Mouse (Mus musculus) forebrain, embryonic 12.5 days (tissue): ENCODE data around the gene Socs1. TPM values are rescaled to one million over a fixed set of nuclear protein-coding genes. Genes with fewer than 3 reads are reported as not detected.

Experiments
- ATAC-seq: fragments of 200-750 bp; cut with Nextera tagmentation; 2 replicates; pipeline ENCODE4 v1.8.0; 2017; ENCODE audit warnings: moderate TSS enrichment; ENCODE audit not compliant: low FRiP score
- H3K27ac ChIP-seq: fragments of 300-500 bp; sonication (generic); 2 replicates; pipeline ENCODE4 v1.5.1; 2016; ENCODE audit warnings: mild to moderate bottlenecking
- H3K27me3 ChIP-seq: fragments of 300-500 bp; sonication (generic); 2 replicates; pipeline ENCODE4 v1.6.1; 2016; ENCODE audit warnings: mild to moderate bottlenecking
- H3K36me3 ChIP-seq: fragments of 300-500 bp; sonication (generic); replicated peaks from 2 replicates; pipeline ENCODE4 v1.6.1; 2016; ENCODE audit warnings: mild to moderate bottlenecking
- H3K4me1 ChIP-seq: fragments of 300-500 bp; sonication (generic); 2 replicates; pipeline ENCODE4 v1.6.1; 2016
- H3K4me2 ChIP-seq: fragments of 300-500 bp; sonication (generic); 2 replicates; pipeline ENCODE4 v1.6.1; 2016; ENCODE audit warnings: mild to moderate bottlenecking, moderate library complexity
- H3K4me3 ChIP-seq: fragments of 300-500 bp; sonication (generic); replicated peaks from 2 replicates; pipeline ENCODE4 v1.5.1; 2016; ENCODE audit warnings: mild to moderate bottlenecking
- H3K9ac ChIP-seq: fragments of 300-500 bp; sonication (generic); 2 replicates; pipeline ENCODE4 v1.6.1; 2016; ENCODE audit warnings: mild to moderate bottlenecking
- H3K9me3 ChIP-seq: fragments of 300-500 bp; sonication (generic); 2 replicates; pipeline ENCODE4 v1.6.1; 2016
- WGBS: fragments of 180-500 bp; shearing (Covaris S2); methylation state at CpG from one replicate; pipeline ENCODE4 v1.1.7; 2016; 5-methylcytosine and 5-hydroxymethylcytosine counted together
- polyA plus RNA-seq: library from polyadenylated mRNA; unstranded; fragments of >200 nt; fragmentation: Nextera tagmentation; extraction: Ambion mirVana; gene quantifications from 2 replicates; pipeline ENCODE4 v1.2.1, GENCODE M21; 2016

Socs1 gene
- polyA plus RNA-seq, 1 experiment from 2014 or later = 2.6 TPM

GRCm38 (mm10) chr16:10749824-10750223, 35.5 kb downstream of the Socs1 start:
- Histone ChIP-seq H3K9me3 (no peaks in the 10 kb centered on the region), H3K4me1 (no peaks in the 10 kb centered on the region), H3K27me3 (no peaks in the 10 kb centered on the region), H3K36me3 (no peaks in the 10 kb centered on the region), H3K27ac (no peak overlapping the region), H3K9ac (no peak overlapping the region), H3K4me2 (no peak overlapping the region), H3K4me3 (no peak overlapping the region)
- 70% methylated on average over 7 of the region's 7 CpGs for WGBS
- ATAC-seq = no peak

GRCm38 (mm10) chr16:10749226-10749625, 36.1 kb downstream of the Socs1 start:
- H3K36me3 ChIP-seq = no peaks in the 10 kb centered on the region
- ATAC-seq = no peak
- H3K4me3 ChIP-seq = no peak overlapping the region
- no peaks in the 10 kb centered on the region for H3K4me1 ChIP-seq
- no peaks in the 10 kb centered on the region for H3K9me3 ChIP-seq
- H3K27me3 ChIP-seq = no peaks in the 10 kb centered on the region
- 80% methylated on average over 7 of the region's 7 CpGs for WGBS
- no peak overlapping the region for H3K4me2 ChIP-seq
- H3K9ac ChIP-seq = no peak overlapping the region
- no peak overlapping the region for H3K27ac ChIP-seq

GRCm38 (mm10) chr16:10741082-10741481, 44.3 kb downstream of the Socs1 start:
- peaks cover 3% of the 10 kb centered on the region; the same call in 1 of the 2 replicates for H3K4me1 ChIP-seq

GRCm38 (mm10) chr16:10739854-10740398, 45.4 kb downstream of the Socs1 start:
- no peak overlapping the region for H3K4me3 ChIP-seq
- WGBS = 81% methylated on average over 9 of the region's 9 CpGs

More at GRCm38 (mm10) chr16:10741082-10741481, 44.3 kb downstream of the Socs1 start:
- Histone ChIP-seq H3K9me3 (no peaks in the 10 kb centered on the region), H3K36me3 (no peaks in the 10 kb centered on the region), H3K4me3 (no peak overlapping the region), H3K27ac (no peak overlapping the region), H3K4me2 (no peak overlapping the region), H3K9ac (no peak overlapping the region), H3K27me3 (no peaks in the 10 kb centered on the region)
- 91% methylated on average over 2 of the region's 2 CpGs for WGBS
- no peak for ATAC-seq

GRCm38 (mm10) chr16:10738866-10739265, 46.5 kb downstream of the Socs1 start:
- Histone ChIP-seq H3K4me1 (peaks cover 3% of the 10 kb centered on the region; the same call in 1 of the 2 replicates), H3K4me3 (no peak overlapping the region), H3K36me3 (no peaks in the 10 kb centered on the region), H3K4me2 (no peak overlapping the region), H3K9me3 (no peaks in the 10 kb centered on the region), H3K27me3 (no peaks in the 10 kb centered on the region), H3K9ac (no peak overlapping the region), H3K27ac (no peak overlapping the region)
- no peak for ATAC-seq
- WGBS = 95% methylated on average over 3 of the region's 3 CpGs

More at GRCm38 (mm10) chr16:10739854-10740398, 45.4 kb downstream of the Socs1 start:
- Histone ChIP-seq H3K4me1 (peaks cover 3% of the 10 kb centered on the region; the same call in 1 of the 2 replicates), H3K36me3 (no peaks in the 10 kb centered on the region), H3K9ac (no peak overlapping the region), H3K27ac (no peak overlapping the region), H3K4me2 (no peak overlapping the region), H3K9me3 (no peaks in the 10 kb centered on the region), H3K27me3 (no peaks in the 10 kb centered on the region)
- no peak for ATAC-seq

GRCm38 (mm10) chr16:10737571-10737970, 47.8 kb downstream of the Socs1 start:
- 65% methylated on average over 2 of the region's 2 CpGs for WGBS
- Histone ChIP-seq H3K36me3 (no peaks in the 10 kb centered on the region), H3K4me2 (no peak overlapping the region), H3K9ac (no peak overlapping the region), H3K27me3 (no peaks in the 10 kb centered on the region), H3K4me3 (no peak overlapping the region), H3K27ac (no peak overlapping the region), H3K9me3 (no peaks in the 10 kb centered on the region), H3K4me1 (peaks cover 3% of the 10 kb centered on the region; the same call in 1 of the 2 replicates)
- ATAC-seq = no peak

- ATAC-seq = no peak
- H3K9me3 ChIP-seq = no peaks in the 10 kb centered on the region
- H3K27me3 ChIP-seq = no peaks in the 10 kb centered on the region
- 71% methylated on average over 10 of the region's 10 CpGs for WGBS
- H3K27ac ChIP-seq = no peak overlapping the region
- no peak overlapping the region for H3K9ac ChIP-seq
- H3K4me2 ChIP-seq = no peak overlapping the region
- no peak overlapping the region for H3K4me3 ChIP-seq
- H3K36me3 ChIP-seq = no peaks in the 10 kb centered on the region
- H3K4me1 ChIP-seq = peaks cover 3% of the 10 kb centered on the region; the same call in 1 of the 2 replicates
Observed at GRCm38 (mm10) chr16:10736364-10736763, 49.0 kb downstream of the Socs1 start.

- 75% methylated on average over 2 of the region's 2 CpGs for WGBS
- no peaks in the 10 kb centered on the region for H3K27me3 ChIP-seq
- ATAC-seq = no peak
- no peak overlapping the region for H3K4me2 ChIP-seq
- no peaks in the 10 kb centered on the region for H3K36me3 ChIP-seq
- H3K9me3 ChIP-seq = no peaks in the 10 kb centered on the region
- no peak overlapping the region for H3K4me3 ChIP-seq
- no peak overlapping the region for H3K9ac ChIP-seq
- H3K4me1 ChIP-seq = peaks cover 3% of the 10 kb centered on the region; the same call in 1 of the 2 replicates
- H3K27ac ChIP-seq = no peak overlapping the region
Observed at GRCm38 (mm10) chr16:10735781-10736180, 49.6 kb downstream of the Socs1 start.

- H3K9me3 ChIP-seq = no peaks in the 10 kb centered on the region
- H3K9ac ChIP-seq = no peak overlapping the region
- no peak for ATAC-seq
- H3K4me3 ChIP-seq = no peak overlapping the region
- H3K36me3 ChIP-seq = no peaks in the 10 kb centered on the region
- H3K27me3 ChIP-seq = no peaks in the 10 kb centered on the region
- 0 out of 2 replicates have a peak, but pooled peaks cover 3% of the 10 kb centered on the region for H3K4me1 ChIP-seq
- WGBS = 88% methylated on average over 5 of the region's 5 CpGs
- H3K27ac ChIP-seq = no peak overlapping the region
- H3K4me2 ChIP-seq = no peak overlapping the region
Observed at GRCm38 (mm10) chr16:10732421-10732820, 52.9 kb downstream of the Socs1 start.

Other genes with a start within 250 kb of the Socs1 start
- gene Dexi, start 242.5 kb downstream of the Socs1 start, polyA plus RNA-seq = 20.4 and 22.6 TPM in 2 replicates
- 51.0 and 53.9 TPM in 2 replicates for gene Clec16a, start 240.2 kb downstream of the Socs1 start, polyA plus RNA-seq
- gene Tnp2, start 3.1 kb upstream of the Socs1 start, polyA plus RNA-seq = not detected in 2 replicates
- not detected in 2 replicates for gene Prm3, start 5.4 kb upstream of the Socs1 start, polyA plus RNA-seq
- gene Prm2, start 10.6 kb upstream of the Socs1 start, polyA plus RNA-seq = not detected in 2 replicates
- gene Prm1, start 20.3 kb upstream of the Socs1 start, polyA plus RNA-seq = not detected in 2 replicates
- not detected in 2 replicates for gene Gm11172, start 27.4 kb upstream of the Socs1 start, polyA plus RNA-seq
- gene Rmi2, start 49.5 kb upstream of the Socs1 start, polyA plus RNA-seq = 3.1 and 4.0 TPM in 2 replicates